Comparison of ENCODE assay signal across 14 mouse cellular contexts in the genomic region with DNA sequence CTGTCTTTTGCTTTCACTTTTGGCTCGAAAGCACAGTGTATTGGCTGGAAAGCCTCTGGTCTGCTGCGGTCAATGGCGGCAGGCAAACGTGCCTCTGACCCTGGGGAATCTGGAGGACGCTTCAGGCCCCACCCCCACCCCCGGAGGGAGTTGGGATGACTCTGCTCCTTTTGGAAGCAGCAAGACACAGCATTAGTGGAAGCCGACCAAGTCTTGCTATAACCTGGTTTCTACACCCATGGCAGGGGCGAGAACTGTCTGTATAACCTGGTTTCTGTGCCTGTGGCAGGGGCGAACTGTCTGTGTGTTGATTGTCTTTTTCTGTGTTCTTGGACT. TPM values are rescaled to one million over a fixed set of nuclear protein-coding genes. Genes with fewer than 3 reads are reported as not detected.
DNase-seq lines count a peak whose midpoint lies in the region; ATAC-seq and TF ChIP-seq lines count a peak whose summit lies in the region.
"Had no signal": no experiment of that assay in that cellular context is flagged by ENCODE, and none has a peak within 500 bp of the region (broad histone marks: within the 10 kb centered on the region; RNA-seq: fewer than 3 reads in every experiment).

No protein-coding gene starts in this region.

- H3K9me3 ChIP-seq in E14TG2a.4 (ENCODE audit: low read length) (no peaks in the 10 kb centered on the region), G1E (replicated peaks) (no peaks in the 10 kb centered on the region)
- H3K9me3 ChIP-seq in midbrain, embryonic 14.5 days (ENCODE audit: control insufficient read depth, low read length) = no peaks in the 10 kb centered on the region
- H3K9me3 ChIP-seq in midbrain, embryonic 15.5 days = no peaks in the 10 kb centered on the region
- H3K9me3 ChIP-seq: embryonic facial prominence, embryonic 15.5 days; neural tube, embryonic 12.5 days had no signal

- peak; percentile 41; the same call in 1 of the 2 replicates for ATAC-seq in G1E (ENCODE audit: extremely low read depth, insufficient number of reproducible peaks, low FRiP score, poor library complexity, severe bottlenecking)
- ATAC-seq in inflammation-experienced regulatory T-cells, adult 6 months = peak; percentile 40
- ATAC-seq in megakaryocyte progenitor cell, adult 5-6 weeks (replicated peaks; ENCODE audit: poor library complexity) = 0 out of 2 replicates have a peak, but pooled peaks have one; percentile 2
- no peak for ATAC-seq in midbrain, embryonic 14.5 days (ENCODE audit: low FRiP score, low TSS enrichment)
- ATAC-seq in midbrain, embryonic 15.5 days (replicated peaks) = no peak
- ATAC-seq: forebrain, postnatal 0 days had no signal

- no peak overlapping the region for H3K27ac ChIP-seq in midbrain, embryonic 14.5 days (replicated peaks; ENCODE audit: low read depth, low read length)
- no peak overlapping the region for H3K27ac ChIP-seq in midbrain, embryonic 15.5 days
- H3K27ac ChIP-seq: embryonic facial prominence, embryonic 15.5 days; kidney, postnatal 0 days; neural tube, embryonic 12.5 days had no signal

- H3K36me3 ChIP-seq in E14TG2a.4 (ENCODE audit: insufficient read depth, low read length) (peaks cover 15% of the 10 kb centered on the region), G1E (replicated peaks) (no peaks in the 10 kb centered on the region)
- no peaks in the 10 kb centered on the region for H3K36me3 ChIP-seq in midbrain, embryonic 14.5 days (ENCODE audit: control insufficient read depth, insufficient read depth, low read length)
- no peaks in the 10 kb centered on the region for H3K36me3 ChIP-seq in midbrain, embryonic 15.5 days (replicated peaks)
- H3K36me3 ChIP-seq: embryonic facial prominence, embryonic 15.5 days; neural tube, embryonic 12.5 days had no signal

- H3K4me3 ChIP-seq in E14TG2a.4 (replicated peaks; ENCODE audit: low read length) (peak overlapping the region; percentile 45), G1E (ENCODE audit: low read depth, low read length) (peak overlapping the region; percentile 61; the same call in 1 of the 2 replicates)
- no peak overlapping the region for H3K4me3 ChIP-seq in midbrain, embryonic 14.5 days (replicated peaks; ENCODE audit: low read depth, low read length)
- H3K4me3 ChIP-seq in midbrain, embryonic 15.5 days = no peak overlapping the region
- H3K4me3 ChIP-seq: embryonic facial prominence, embryonic 15.5 days; neural tube, embryonic 12.5 days had no signal

- no peak overlapping the region for H3K4me2 ChIP-seq in midbrain, embryonic 14.5 days (ENCODE audit: low read length)
- H3K4me2 ChIP-seq in midbrain, embryonic 15.5 days = no peak overlapping the region
- H3K4me2 ChIP-seq: embryonic facial prominence, embryonic 15.5 days; midbrain, embryonic 11.5 days; neural tube, embryonic 12.5 days had no signal

- H3K4me1 ChIP-seq in E14TG2a.4 (replicated peaks; ENCODE audit: low read depth, low read length) = peaks cover 39% of the 10 kb centered on the region
- H3K4me1 ChIP-seq in G1E (ENCODE audit: insufficient read depth, low read depth, low read length) = peaks cover 7% of the 10 kb centered on the region
- H3K4me1 ChIP-seq in midbrain, embryonic 14.5 days (ENCODE audit: control insufficient read depth, insufficient read depth, low read length) = no peaks in the 10 kb centered on the region
- H3K4me1 ChIP-seq in midbrain, embryonic 15.5 days = no peaks in the 10 kb centered on the region
- H3K4me1 ChIP-seq: embryonic facial prominence, embryonic 15.5 days; neural tube, embryonic 12.5 days had no signal

- H3K27me3 ChIP-seq in E14TG2a.4 (ENCODE audit: insufficient read depth, low read length) (no peaks in the 10 kb centered on the region), G1E (ENCODE audit: insufficient read depth, low read length) (no peaks in the 10 kb centered on the region)
- no peaks in the 10 kb centered on the region for H3K27me3 ChIP-seq in midbrain, embryonic 14.5 days (ENCODE audit: control insufficient read depth, insufficient read depth, low read length)
- no peaks in the 10 kb centered on the region for H3K27me3 ChIP-seq in midbrain, embryonic 15.5 days (replicated peaks)
- H3K27me3 ChIP-seq: embryonic facial prominence, embryonic 15.5 days; neural tube, embryonic 12.5 days had no signal

- H3K9ac ChIP-seq in midbrain, embryonic 14.5 days (replicated peaks; ENCODE audit: low read length) = no peak overlapping the region
- H3K9ac ChIP-seq in midbrain, embryonic 15.5 days = no peak overlapping the region
- H3K9ac ChIP-seq: embryonic facial prominence, embryonic 15.5 days; forebrain, postnatal 0 days; neural tube, embryonic 12.5 days had no signal

- TF ChIP-seq CTCF in E14TG2a.4 (conservative IDR thresholded peaks at IDR 0.05; ENCODE audit: low read length) = no peak
- no peak for TF ChIP-seq CTCF in G1E (IDR thresholded peaks at IDR 0.05; ENCODE audit: low read depth, low read length)

- intact Hi-C loops in heart, postnatal 10 days (cut with DNase I) = no loop called here

- 72% methylated on average over 9 of the region's 9 CpGs for WGBS in midbrain, embryonic 14.5 days
- 80% methylated on average over 9 of the region's 9 CpGs for WGBS in midbrain, embryonic 15.5 days

- DNase-seq in G1E (ENCODE audit: low spot score) = no peak
- DNase-seq in heart, postnatal 10 days = no peak
- DNase-seq in midbrain, embryonic 14.5 days = no peak
- DNase-seq: adrenal gland, adult 2 months; forebrain, postnatal 0 days; layer of hippocampus, adult 9-11 months had no signal

RNA-seq across cellular contexts. Expression of a gene that starts 15.8 kb away (rescaled TPM):
- 64.4 and 73.5 TPM in 2 replicates for total RNA-seq in G1E (2014; fragmentation: Nextera tagmentation)
- 41.4 and 52.0 TPM in 2 replicates for total RNA-seq in G1E (2017)
- 2.8 and 2.9 TPM in 2 replicates for polyA plus RNA-seq in G1E (2012)
- 10 to 100 TPM; 41.2 to 56.5 (median 43.7) TPM for polyA plus RNA-seq in inflammation-experienced regulatory T-cells, adult 6 months (2017; shearing (Covaris generic))
- 30.9 and 33.1 TPM in 2 replicates for total RNA-seq in megakaryocyte progenitor cell, adult 5-6 weeks (2015)
- 24.5 and 38.6 TPM in 2 replicates for total RNA-seq in megakaryocyte progenitor cell, adult 5-6 weeks (2017)
- 1 to 10 TPM; 4.2 to 4.6 TPM for total RNA-seq in heart, postnatal 10 days (2021)
- 28.3 and 29.1 TPM in 2 replicates for polyA plus RNA-seq in midbrain, embryonic 14.5 days (2014; fragmentation: Nextera tagmentation; extraction: Ambion mirVana)
- 25.5 and 26.3 TPM in 2 replicates for polyA plus RNA-seq in midbrain, embryonic 15.5 days (2015; fragmentation: Nextera tagmentation; extraction: Ambion mirVana)

Comparison
In these comparisons a context has a peak if more than half of its experiments do, and no peak if none do; other contexts are left out.
1. H3K4me3 ChIP-seq: peak in E14TG2a.4 (single experiment) and G1E (single experiment); none in midbrain, embryonic 14.5 days (single experiment) and midbrain, embryonic 15.5 days (single experiment).
2. ATAC-seq: peak in G1E (single experiment), inflammation-experienced regulatory T-cells, adult 6 months (single experiment) and megakaryocyte progenitor cell, adult 5-6 weeks (single experiment); none in midbrain, embryonic 14.5 days (single experiment) and midbrain, embryonic 15.5 days (single experiment).